Mouse (Mus musculus): ENCODE measurements at regions not wholly inside any gene's neighbourhood (a gene's known extent, or its start where the extent isn't known, plus 50 kb on each side); places are given as distances from the start of the nearest gene placed in this dataset.

DNA sequence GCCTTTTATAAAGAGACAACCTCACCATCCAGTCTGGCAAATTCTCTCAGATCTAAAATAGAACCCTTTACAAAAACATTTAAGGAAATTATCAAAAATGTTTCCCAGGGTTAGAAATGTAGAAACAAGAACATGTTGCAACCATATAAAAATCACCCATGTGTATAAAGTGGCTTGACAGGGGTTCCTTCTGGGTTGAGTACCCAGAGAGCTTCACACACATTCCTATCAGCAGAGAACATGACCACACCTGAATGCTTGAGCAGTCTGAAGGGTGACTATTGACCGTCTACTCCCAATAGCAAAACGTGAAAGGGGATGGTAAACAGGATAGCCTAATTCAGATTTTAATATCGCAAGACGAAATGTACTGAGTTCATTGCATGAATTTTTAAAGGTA lies 57.8 kb upstream of the Zfand5 start:
- no peak for DNase-seq (ENCODE audit: extremely low read depth, insufficient read length, low spot score)

DNA sequence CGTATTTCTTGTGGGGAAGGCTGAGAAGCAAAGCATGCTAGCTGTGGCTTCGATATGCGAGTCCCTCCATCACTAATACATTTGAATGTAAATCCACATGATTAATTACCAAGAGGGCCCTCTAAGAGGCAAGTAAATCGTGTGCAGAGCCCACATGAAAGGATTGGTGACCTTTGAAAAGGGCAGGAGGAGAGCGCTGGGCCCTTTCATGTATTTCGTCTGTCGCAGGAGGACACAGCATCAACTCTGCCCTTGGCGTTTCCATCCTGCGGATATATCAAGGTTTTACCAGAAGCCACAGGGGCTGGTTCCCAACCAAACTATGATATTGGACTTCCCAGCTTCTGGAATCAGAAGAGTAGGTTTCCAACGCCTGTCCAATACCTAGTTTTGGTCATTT lies 78.6 kb upstream of the Zfand5 start:
- no peak for DNase-seq (ENCODE audit: extremely low read depth, insufficient read length, low spot score)

DNA sequence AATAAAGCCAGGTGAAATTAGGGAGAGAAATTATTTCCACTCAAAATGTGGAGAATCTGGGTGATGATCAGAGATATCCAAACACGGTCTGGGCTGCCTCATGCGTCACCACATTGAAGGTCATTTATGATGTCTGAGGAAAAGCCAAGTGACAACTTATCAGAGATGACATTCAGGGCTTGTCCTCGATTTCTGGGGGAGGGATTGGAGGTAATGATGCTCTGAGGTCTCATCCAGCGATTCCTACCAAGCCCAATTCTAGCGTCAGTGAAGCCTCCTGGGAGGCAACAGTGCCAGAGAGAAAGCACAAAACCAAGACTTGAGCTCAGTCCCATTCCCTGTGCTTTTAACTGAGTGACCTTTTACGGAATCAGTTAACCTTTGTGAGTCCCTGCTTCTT lies 79.5 kb upstream of the Zfand5 start:
- DNase-seq (ENCODE audit: extremely low read depth, insufficient read length, low spot score) = no peak

DNA sequence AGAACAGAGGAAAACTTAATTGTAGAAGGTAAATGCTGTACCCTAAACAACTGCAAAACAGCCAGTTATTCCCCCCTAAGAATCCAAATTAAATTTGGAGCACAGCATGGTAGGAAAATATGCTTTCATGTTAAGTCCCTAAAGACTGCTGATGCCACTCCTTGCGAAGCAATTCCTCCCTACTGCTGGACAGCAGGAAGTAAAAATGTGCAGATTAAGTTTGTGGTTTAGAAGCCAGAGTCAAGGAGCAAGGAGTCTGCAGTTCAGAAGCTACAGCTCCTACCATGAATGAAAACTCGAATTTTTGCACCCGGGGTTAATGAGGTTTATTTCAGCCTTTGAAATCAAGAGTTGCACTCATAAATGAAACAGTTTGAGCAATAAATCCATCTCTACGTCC lies 82.9 kb upstream of the Zfand5 start:
- DNase-seq (ENCODE audit: extremely low read depth, insufficient read length, low spot score) = no peak

DNA sequence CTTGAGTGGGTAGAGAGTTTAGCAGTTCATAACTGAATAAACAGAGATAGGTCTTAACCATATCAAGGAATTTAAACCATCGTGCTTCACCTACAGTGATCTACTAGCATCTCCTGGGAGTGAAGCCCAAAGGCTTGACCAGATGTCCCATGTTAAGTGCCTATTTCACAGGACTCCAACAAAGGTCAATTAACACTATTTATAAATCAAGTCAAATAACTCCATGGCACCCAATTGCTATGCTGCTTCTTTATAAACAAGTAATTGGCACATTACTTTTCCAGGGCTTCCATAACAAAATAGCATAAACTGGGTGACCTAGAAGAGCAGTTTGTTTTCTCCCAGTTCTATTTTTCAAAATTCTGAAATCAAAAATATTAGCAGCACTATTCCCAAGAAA lies 85.4 kb upstream of the Zfand5 start:
- DNase-seq (ENCODE audit: extremely low read depth, insufficient read length, low spot score) = no peak

DNA sequence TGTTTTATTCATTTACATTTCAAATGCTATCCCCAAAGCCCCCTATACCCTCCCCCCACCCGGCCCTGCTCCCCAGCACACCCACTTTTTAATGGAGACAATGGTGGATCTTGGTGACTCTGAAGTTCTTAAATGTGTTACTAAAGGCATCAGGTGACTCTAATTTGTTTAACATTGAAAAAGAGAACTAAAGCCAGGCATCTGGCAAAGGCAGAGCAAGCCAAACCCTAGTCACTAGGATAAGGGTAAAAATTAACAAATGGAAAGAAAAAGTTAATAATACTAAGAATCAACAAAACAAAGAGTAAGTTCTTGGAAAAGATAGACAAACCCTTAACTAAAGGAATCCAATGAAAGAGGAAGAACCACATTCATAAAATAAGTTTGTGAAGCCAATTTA lies 86.1 kb upstream of the Zfand5 start:
- DNase-seq (ENCODE audit: extremely low read depth, insufficient read length, low spot score) = no peak

DNA sequence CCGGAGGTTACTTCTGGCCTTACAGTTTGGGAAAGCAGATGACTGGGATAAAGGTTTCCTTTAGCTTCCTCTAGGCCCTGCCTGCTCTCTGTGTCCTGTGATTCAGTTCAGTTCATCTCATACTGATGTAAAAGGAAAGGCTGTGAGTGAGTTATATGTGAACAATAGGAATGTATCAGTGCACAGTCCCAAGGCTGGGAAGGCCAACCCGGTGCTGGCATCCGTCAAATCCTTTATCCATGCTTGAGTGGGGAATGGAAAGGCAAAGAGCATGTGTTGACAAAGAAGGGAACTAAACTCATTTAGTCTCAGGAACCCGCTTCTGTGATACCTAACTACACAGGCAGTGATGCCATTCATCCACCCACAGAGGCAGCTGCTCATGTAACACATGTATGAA lies 89.0 kb upstream of the Zfand5 start:
- DNase-seq (ENCODE audit: extremely low read depth, insufficient read length, low spot score) = no peak

DNA sequence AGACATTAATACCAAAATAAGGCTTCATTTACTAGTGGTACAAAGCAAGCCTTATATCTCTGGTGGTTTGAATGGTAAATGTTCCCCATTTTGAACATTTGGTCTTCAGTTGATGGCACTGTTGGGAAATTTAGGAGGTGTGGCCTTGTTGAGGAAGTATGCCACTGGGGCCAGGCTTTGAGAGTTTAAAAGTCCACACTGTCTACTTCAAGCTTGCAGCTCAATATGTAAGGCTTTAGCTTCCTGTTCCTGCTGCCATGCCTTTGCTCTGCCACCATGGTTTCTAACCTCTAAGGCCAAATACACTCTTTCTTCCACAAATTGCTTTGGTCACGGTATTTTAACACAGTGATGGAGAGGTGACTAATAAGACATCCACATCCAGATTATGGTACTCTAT lies 92.2 kb upstream of the Zfand5 start:
- no peak for DNase-seq (ENCODE audit: extremely low read depth, insufficient read length, low spot score)

DNA sequence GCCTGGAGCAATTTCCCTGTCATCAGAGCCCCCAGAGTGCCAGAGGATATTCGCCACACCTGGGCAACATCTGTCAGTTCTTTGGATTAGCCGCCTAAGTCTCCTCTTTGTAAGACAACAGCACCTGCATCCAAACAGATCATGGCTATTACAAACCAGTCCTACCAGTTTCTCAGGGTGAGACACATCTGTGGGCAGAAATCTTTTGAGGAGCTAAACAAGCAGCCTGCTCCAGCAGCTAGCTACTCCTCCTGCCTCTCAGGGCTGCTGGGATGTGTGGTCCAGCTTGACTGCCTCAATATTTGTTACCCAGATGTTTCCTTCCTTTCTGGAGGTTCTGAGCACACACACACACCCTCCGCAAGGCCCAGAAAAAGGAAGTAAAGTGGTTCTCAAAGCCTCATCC lies 96.6 kb upstream of the Zfand5 start:
- DNase-seq (ENCODE audit: extremely low read depth, insufficient read length, low spot score) = no peak

DNA sequence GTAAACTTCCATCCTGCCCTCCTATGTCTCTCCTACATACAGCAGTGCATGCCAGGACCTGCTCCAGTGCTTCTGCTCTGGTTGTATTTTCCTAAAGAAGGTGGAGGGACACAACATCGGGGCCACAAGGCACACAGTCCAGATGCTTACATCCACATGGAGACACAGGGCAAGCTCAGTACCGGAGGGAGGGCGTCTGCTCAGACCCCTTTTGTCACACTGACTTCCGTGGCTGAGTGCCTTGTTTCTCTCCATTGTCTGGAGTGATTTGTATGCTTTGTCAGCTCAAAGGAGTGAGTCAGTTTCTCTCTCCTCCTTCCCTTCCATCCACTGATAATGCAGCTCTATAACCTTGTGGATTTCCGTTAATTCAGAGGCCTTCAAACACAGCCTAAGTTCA lies 97.4 kb upstream of the Zfand5 start:
- no peak for DNase-seq (ENCODE audit: extremely low read depth, insufficient read length, low spot score)

DNA sequence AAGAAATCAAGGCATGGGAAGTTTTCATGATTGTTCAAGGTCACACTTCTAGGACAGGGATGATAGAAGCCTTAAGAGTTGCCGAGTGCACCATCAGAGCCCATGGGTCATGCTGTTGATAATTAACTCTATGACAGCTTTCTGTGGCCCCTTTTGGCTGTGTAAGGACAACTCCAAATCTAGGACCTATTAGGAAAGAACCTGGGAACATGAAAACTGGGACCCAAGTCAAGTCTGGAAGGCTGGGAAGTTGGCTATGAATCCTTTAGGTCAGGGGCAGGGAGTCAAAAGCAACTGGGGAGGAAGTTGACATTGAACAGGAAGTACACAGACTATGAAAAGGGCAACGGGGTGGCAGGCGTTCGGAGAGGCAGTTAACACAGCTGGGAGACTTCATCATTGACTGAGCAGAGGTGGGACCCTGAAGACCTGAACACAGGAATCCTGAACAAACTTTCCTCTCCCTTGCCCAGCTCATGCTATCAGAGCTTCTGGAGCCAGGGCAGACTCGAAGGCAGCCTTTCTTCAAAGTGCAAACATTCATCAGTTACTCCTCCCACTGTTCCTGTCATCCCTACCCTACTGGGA lies 98.1 kb upstream of the Zfand5 start:
- no peak for DNase-seq (ENCODE audit: extremely low read depth, insufficient read length, low spot score)

DNA sequence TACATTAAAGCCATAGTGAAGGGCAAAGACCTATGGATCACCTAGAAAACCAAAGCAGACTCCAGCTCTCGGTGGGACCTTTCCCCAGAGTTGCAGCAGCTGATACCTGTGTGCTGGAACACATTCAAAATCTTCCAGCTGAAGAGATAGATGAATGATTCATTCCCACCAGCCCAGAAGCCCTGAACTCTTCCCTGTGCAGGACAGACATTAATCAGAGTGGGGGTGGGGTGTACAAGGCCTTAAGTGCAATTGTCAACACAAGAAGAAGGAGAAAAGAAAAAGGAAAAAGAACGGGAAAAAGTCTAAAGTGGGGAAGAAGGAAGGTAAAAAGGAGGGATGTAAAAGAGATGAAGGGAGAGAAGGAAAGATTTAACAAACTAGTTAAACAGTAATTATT lies 100.9 kb upstream of the Zfand5 start:
- no peak for DNase-seq (ENCODE audit: extremely low read depth, insufficient read length, low spot score)

DNA sequence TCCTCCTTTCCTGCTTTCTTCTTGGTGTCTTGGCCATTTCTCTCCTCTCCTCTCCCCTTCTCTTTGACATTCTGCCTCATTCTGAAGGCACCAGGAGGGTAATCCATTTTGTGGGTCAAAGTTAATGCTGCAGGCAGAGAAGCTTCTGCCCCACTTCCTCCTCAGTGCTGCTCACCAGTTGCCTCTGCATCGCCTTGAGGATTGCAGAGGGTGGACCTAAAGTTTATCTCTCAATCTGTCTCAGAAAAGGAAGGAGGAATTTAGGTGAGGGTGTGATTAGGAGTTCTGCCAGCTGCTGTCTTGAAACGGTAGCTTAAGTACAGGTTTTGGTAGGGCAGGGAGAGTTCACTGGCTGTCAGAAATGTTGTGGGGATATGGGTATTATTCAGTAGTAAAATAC lies 101.3 kb upstream of the Zfand5 start:
- DNase-seq (ENCODE audit: extremely low read depth, insufficient read length, low spot score) = no peak

DNA sequence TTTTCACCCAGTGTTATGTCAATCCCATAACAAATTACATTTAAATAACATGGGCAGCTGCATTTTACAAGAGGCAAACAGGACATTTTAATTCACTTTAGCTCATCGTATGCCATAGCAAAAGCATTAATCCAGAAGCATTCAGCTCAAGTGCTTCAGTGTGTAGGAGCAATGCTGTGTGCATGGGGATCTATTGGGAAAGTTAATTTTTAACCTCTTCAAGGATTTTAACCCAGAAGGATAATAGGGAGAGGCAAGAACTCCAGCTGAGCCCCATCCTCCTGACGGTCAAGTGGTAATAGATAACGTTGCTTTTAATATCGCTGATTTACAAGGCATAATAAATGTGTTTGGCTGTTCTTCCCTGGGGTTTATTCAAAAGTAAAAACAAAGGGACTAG lies 105.1 kb upstream of the Zfand5 start:
- no peak for DNase-seq (ENCODE audit: extremely low read depth, insufficient read length, low spot score)

DNA sequence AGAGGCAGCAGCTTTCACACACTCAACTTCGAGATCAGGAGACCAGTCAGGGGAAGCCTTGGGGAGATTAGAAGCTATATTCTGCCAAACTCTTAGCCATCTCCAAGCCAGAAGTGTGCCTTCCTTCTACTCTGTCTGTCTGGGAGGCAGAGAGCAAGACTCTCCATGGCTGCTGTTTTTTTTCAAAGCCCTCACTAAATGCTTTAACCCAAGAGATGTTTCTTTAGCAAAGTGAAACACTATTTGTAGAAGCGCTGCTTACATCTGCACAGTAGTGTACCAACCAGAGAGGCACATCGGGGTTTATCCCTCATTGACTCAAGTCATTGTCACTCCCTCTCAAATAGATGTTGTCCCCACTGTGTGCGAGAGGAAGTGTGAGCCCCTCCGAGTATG lies 105.6 kb upstream of the Zfand5 start:
- DNase-seq (ENCODE audit: extremely low read depth, insufficient read length, low spot score) = no peak

DNA sequence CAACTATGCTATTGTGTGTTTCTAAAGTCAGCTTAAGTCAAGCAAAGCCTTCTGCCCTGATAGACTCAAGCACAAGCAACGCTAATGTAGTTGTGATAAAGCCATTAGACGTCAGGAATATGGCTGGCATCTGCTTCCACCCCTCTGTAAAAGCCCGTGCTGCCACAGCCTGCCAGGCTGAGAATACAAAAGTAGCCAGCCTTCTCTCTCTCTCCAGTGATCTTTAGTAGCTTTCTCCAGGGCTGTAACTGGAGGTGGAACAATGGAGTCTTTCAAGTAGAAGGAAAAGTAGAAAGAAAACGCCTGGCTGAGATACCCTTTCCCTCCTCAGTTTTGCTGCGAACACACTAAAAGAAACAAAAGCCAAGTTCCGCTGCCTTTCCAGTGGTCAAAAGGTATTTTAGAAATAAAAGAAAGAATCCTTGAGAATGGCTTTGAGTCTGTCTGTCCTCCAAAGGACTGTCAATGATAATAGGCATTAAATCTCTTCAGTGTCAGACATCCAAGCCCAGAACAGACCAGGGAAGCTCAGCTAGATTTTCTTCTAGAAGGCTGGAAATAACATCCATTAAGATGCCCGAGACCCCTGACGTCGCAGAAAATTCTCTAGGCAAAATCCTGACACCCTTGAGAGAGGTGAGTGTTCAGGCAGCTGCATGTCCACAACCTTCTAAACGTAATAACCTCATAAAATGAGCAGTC lies 106.2 kb upstream of the Zfand5 start:
- no peak for DNase-seq (ENCODE audit: extremely low read depth, insufficient read length, low spot score)

DNA sequence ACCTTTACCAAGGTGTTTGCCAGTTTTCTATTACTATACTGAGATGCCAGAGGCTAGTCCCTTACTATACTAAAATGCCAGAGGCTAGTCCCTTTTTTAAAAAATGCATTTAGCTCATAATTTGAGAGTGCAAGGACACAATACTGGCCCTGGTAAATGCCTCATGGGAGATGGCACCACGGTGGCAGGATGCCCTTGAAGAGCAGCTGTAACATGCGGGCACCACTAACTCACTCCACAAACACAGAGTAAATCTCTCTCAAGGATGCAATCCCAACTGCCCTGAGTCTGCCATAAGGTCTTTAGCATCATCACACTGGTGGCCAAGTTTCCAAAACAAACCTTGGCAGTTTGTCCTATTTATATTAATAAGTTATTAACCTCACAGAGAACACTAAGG lies 108.1 kb upstream of the Zfand5 start:
- no peak for DNase-seq (ENCODE audit: extremely low read depth, insufficient read length, low spot score)

DNA sequence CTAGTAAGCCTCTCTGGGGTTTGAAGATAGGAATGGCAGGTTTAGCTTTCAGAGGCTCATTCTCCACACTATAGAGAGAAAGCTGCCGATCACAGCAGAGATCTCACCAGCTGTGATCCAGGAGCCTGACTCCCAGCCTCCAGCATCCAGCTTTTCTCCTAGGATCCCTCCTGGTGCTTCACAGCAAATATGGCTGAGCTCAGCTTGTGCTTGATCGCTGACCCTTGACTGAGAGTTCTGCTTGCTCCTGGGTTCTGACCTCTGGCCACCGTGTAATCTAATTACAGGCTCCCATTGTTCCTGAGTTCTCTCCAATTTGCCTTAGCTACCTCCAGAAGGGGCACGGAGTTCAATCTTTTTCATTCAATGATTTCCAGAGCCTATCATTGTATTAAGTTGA lies 111.1 kb upstream of the Zfand5 start:
- no peak for DNase-seq (ENCODE audit: extremely low read depth, insufficient read length, low spot score)

DNA sequence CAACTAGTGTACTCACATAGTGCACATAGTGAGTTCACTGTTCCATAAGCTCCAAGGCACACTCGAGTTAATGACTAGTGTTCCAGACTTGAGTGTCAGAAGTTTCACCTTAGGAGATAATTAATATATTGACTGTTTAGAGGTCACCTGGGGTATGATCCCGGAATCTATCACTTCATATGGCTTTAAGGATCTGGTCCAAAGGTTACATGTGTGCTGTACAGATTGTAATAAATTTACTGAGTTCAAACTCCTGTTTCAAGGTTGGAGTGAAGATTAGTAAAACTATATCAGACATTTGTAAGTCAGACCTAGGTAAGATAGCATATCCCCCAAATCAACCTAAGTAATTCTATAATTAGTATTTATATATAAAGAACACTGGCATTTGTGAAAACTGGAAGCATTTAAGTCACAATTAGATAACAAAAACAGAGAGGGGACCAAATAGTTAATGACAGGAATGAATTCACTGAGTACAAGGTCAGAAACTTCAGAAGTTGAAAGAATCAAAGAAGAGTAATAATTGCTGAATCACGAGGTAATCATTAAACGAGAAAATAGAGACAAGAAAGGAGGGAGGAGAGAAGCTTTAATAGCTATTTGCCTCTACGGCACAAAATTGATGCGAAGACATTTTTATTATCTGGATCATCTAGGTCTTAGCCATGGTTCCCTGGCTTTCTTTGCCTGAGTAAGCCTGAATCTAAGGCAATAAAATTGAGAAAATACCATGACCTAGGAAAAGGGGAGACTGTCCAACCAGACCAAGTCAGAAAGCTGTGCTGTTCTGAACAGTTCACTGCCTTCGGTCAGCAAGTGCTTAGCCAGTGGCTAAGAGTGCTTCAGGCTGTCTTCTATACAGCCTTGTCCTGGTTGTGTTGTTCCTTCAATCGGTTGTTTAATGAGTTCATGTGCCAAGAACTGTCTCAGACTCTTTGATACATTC lies 112.6 kb upstream of the Zfand5 start:
- no peak for DNase-seq (ENCODE audit: extremely low read depth, insufficient read length, low spot score)

DNA sequence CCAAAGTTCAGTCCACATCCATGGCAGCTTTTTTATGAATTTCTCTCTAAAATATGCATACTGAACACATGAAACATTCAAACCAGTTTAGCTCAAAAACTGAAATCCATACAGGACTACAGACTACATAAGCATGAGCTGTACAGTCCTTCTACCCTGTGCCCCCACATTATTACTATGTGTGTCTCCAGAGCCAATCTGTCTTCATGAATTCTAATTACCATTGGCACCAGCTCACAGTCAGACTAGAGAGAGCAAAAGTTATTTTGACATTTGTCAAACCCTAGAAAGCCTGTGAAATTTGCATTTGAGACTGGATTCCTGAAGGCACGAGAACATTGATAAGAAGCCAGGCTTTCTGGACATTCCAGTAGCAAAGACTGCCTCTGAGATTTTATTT lies 117.9 kb upstream of the Zfand5 start:
- DNase-seq (ENCODE audit: extremely low read depth, insufficient read length, low spot score) = no peak

DNA sequence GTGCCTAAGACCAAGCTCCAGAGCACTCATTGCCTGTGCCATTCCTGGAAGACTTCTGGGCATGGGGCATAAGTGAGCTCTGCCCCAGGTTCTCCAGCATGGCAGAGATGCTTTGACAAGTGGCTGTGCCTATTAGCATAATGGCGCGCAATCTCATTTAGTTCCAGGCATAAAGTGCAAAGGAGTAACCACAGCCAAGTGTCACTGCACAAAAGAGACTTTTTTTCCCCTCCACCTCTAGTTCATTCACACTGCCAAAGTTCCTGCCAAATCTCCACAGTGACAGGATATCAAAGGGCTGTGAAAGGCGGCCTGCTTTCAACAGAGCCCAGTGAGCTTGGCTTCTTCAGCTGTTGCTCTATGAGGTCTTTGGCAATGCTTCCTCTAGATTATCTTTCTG lies 120.1 kb upstream of the Zfand5 start:
- no peak for DNase-seq (ENCODE audit: extremely low read depth, insufficient read length, low spot score)

DNA sequence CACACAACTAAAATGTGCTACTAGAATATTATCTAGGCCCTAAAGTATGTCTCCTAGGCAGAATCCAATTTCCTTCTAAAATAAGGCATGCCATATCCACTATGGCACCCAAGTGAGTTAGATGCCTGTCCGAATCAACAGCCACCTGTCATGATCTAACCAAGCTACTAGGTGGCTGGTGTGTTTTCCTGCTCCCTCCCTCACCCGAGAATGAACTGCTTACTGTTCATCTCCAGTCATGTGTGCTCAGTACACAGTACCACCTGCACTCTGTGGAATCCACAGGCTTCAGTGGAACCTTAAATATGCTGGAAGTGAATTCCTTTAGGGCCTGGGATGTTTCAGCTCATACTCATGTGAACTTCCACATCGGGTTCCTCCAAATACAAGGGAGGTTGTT lies 121.2 kb upstream of the Zfand5 start:
- no peak for DNase-seq (ENCODE audit: extremely low read depth, insufficient read length, low spot score)

Data from 3134 (cell line).